Mouse (Mus musculus): ENCODE data around the gene Mbtps1. TPM values are rescaled to one million over a fixed set of nuclear protein-coding genes. Genes with fewer than 3 reads are reported as not detected.
A peak's percentile ranks its signal among the peaks of the same experiment; 100 is the strongest.

The Mbtps1 gene
- total and polyA plus RNA-seq, 2 experiments from 2014 or later, result 45.5 to 68.8 TPM

GRCm38 (mm10) chr8:119496848-119497247 lies 61.7 kb downstream of the Mbtps1 start:
- no peak overlapping the region for H3K9ac ChIP-seq (replicated peaks; ENCODE audit: low read length, poor library complexity, severe bottlenecking)
- DNase-seq (ENCODE audit: low spot score) (no peak), ATAC-seq (ENCODE audit: low FRiP score) (no peak)
- H3K4me1 ChIP-seq (ENCODE audit: insufficient read depth, low read length), result peaks cover 2% of the 10 kb centered on the region; the same call in 1 of the 2 replicates
- H3K36me3 ChIP-seq (ENCODE audit: insufficient read depth, low read length), result no peaks in the 10 kb centered on the region
- H3K27ac ChIP-seq (ENCODE audit: low read depth, low read length), result no peak overlapping the region
- H3K9me3 ChIP-seq (ENCODE audit: low read length), result no peaks in the 10 kb centered on the region
- H3K27me3 ChIP-seq (ENCODE audit: insufficient read depth, low read length), result no peaks in the 10 kb centered on the region
- WGBS, result 38% methylated on average over 6 of the region's 6 CpGs
- H3K4me3 ChIP-seq (ENCODE audit: low read depth, low read length), result no peak overlapping the region
- no peak overlapping the region for H3K4me2 ChIP-seq (ENCODE audit: low read depth, low read length, poor library complexity, severe bottlenecking)
- peak; percentile 63 for TF ChIP-seq CTCF (IDR thresholded peaks at IDR 0.05)

DNA sequence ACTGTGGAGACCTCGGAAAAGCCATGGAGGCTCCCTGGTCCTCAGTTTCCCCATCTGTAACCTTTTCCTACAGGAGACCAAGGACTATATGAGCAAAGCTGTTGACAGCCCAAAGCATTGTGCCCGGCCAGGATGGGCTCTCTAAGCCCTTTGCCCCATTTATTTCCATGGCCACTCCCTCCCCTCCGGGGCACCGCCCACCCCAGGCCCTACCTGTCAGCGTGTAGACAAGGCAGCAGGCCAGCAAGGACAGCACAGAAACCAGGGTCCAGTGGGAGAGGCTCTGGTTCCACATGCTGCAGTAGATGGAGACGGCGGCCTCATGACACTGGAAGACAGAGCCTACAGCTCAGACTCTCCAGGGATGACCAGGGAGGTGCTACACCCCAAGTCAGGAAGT lies 71.4 kb downstream of the Mbtps1 start:
- Histone ChIP-seq H3K36me3 (ENCODE audit: insufficient read depth, low read length) (no peaks in the 10 kb centered on the region), H3K4me3 (ENCODE audit: low read depth, low read length) (no peak overlapping the region), H3K9ac (replicated peaks; ENCODE audit: low read length, poor library complexity, severe bottlenecking) (no peak overlapping the region), H3K27ac (ENCODE audit: low read depth, low read length) (no peak overlapping the region), H3K4me1 (ENCODE audit: insufficient read depth, low read length) (peaks cover 5% of the 10 kb centered on the region; the same call in 1 of the 2 replicates), H3K4me2 (ENCODE audit: low read depth, low read length, poor library complexity, severe bottlenecking) (no peak overlapping the region), H3K9me3 (ENCODE audit: low read length) (no peaks in the 10 kb centered on the region), H3K27me3 (ENCODE audit: insufficient read depth, low read length) (no peaks in the 10 kb centered on the region)
- ATAC-seq (ENCODE audit: low FRiP score) (no peak), DNase-seq (ENCODE audit: low spot score) (no peak)
- TF ChIP-seq CTCF (IDR thresholded peaks at IDR 0.05), result no peak
- 79% methylated on average over 7 of the region's 7 CpGs for WGBS

GRCm38 (mm10) chr8:119484145-119484896 lies 74.2 kb downstream of the Mbtps1 start:
- WGBS, result 84% methylated on average over 11 of the region's 11 CpGs
- DNase-seq (ENCODE audit: low spot score), result no peak
- H3K27me3 ChIP-seq (ENCODE audit: insufficient read depth, low read length), result no peaks in the 10 kb centered on the region
- no peak overlapping the region for H3K4me2 ChIP-seq (ENCODE audit: low read depth, low read length, poor library complexity, severe bottlenecking)
- H3K36me3 ChIP-seq (ENCODE audit: insufficient read depth, low read length), result no peaks in the 10 kb centered on the region
- H3K27ac ChIP-seq (ENCODE audit: low read depth, low read length), result no peak overlapping the region
- H3K9me3 ChIP-seq (ENCODE audit: low read length), result no peaks in the 10 kb centered on the region
- ATAC-seq (ENCODE audit: low FRiP score), result no peak
- H3K4me3 ChIP-seq (ENCODE audit: low read depth, low read length), result no peak overlapping the region
- H3K9ac ChIP-seq (replicated peaks; ENCODE audit: low read length, poor library complexity, severe bottlenecking), result no peak overlapping the region
- H3K4me1 ChIP-seq (ENCODE audit: insufficient read depth, low read length), result no peaks in the 10 kb centered on the region
- no peak for TF ChIP-seq CTCF (IDR thresholded peaks at IDR 0.05)

DNA sequence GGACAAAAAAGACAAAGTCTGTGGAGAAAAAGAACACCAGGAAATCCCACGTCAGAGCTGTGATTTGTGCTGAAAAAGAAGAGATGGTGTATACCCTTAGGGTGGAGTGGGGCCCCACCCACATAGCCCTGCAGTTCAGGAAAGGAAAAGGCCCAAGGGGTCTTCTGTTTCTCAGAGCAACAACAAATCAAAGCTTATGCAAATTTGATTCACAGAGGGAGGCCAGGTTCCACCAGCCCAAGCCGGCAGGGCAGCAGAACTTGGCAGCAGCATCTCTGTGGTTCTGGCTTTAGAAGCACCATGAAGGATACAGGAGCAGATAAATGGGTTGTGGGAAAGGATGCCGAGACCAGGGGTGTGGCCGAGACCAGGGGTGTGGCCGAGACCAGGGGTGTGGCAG lies 79.9 kb downstream of the Mbtps1 start:
- 27% methylated on average over 5 of the region's 5 CpGs for WGBS
- no peaks in the 10 kb centered on the region for H3K36me3 ChIP-seq (ENCODE audit: insufficient read depth, low read length)
- H3K9me3 ChIP-seq (ENCODE audit: low read length), result no peaks in the 10 kb centered on the region
- H3K4me3 ChIP-seq (ENCODE audit: low read depth, low read length), result no peak overlapping the region
- no peak overlapping the region for H3K4me2 ChIP-seq (ENCODE audit: low read depth, low read length, poor library complexity, severe bottlenecking)
- no peak for TF ChIP-seq CTCF (IDR thresholded peaks at IDR 0.05)
- no peak overlapping the region for H3K27ac ChIP-seq (ENCODE audit: low read depth, low read length)
- DNase-seq (ENCODE audit: low spot score) (no peak), ATAC-seq (ENCODE audit: low FRiP score) (no peak)
- H3K4me1 ChIP-seq (ENCODE audit: insufficient read depth, low read length), result no peaks in the 10 kb centered on the region
- no peaks in the 10 kb centered on the region for H3K27me3 ChIP-seq (ENCODE audit: insufficient read depth, low read length)
- no peak overlapping the region for H3K9ac ChIP-seq (replicated peaks; ENCODE audit: low read length, poor library complexity, severe bottlenecking)

DNA sequence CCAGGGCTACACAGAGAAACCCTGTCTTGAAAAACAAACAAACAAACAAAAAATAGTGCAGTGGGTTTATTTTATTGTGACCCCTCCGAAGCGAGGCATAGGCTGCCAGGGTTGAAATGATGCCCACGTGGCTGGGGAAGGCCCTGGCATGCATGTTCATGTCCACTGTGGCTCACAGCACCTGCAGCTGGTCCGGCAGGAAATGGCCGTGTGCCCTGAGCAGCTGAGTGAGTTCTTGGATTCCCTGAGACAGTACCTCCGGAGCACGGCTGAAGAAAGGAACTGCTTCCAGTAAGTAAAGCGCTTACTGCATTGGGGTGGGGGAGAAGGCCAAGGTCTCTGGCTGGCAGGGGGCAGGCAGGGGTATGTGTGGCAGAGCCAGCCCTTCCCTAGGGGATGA lies 90.4 kb downstream of the Mbtps1 start:
- TF ChIP-seq CTCF (IDR thresholded peaks at IDR 0.05), result no peak
- Histone ChIP-seq H3K4me3 (ENCODE audit: low read depth, low read length) (no peak overlapping the region), H3K9ac (replicated peaks; ENCODE audit: low read length, poor library complexity, severe bottlenecking) (0 out of 2 replicates have a peak overlapping the region, but pooled peaks have one; percentile 2), H3K4me1 (ENCODE audit: insufficient read depth, low read length) (peaks cover 18% of the 10 kb centered on the region; the same call in 1 of the 2 replicates), H3K9me3 (ENCODE audit: low read length) (no peaks in the 10 kb centered on the region), H3K27me3 (ENCODE audit: insufficient read depth, low read length) (no peaks in the 10 kb centered on the region), H3K27ac (ENCODE audit: low read depth, low read length) (no peak overlapping the region), H3K4me2 (ENCODE audit: low read depth, low read length, poor library complexity, severe bottlenecking) (no peak overlapping the region), H3K36me3 (ENCODE audit: insufficient read depth, low read length) (peaks cover 9% of the 10 kb centered on the region; the same call in 1 of the 2 replicates)
- 89% methylated on average over 8 of the region's 8 CpGs for WGBS
- ATAC-seq (ENCODE audit: low FRiP score) (no peak), DNase-seq (ENCODE audit: low spot score) (no peak)

DNA sequence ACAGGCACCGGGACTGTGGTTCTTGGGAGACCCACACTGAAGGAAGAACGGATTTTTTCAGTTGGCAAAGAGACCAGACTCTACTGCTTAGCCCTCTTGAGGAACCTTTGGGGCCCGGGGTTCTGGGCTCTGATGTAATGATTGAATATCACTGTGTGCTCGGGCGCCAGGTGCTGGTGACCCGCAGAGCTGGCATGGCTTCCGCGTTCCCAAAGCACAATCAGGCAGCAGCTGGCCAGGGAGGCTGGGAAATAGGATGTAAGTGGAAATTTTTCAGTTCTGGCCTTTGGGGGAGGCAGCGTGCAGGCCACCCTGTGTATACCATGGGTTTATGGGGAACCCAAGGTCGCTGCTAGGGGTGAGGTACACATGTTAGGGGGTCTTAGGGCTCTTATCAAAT lies 91.7 kb downstream of the Mbtps1 start:
- peak overlapping the region; percentile 65; the same call in 1 of the 2 replicates for H3K27ac ChIP-seq (ENCODE audit: low read depth, low read length)
- TF ChIP-seq CTCF (IDR thresholded peaks at IDR 0.05), result no peak
- H3K9ac ChIP-seq (replicated peaks; ENCODE audit: low read length, poor library complexity, severe bottlenecking), result no peak overlapping the region
- H3K36me3 ChIP-seq (ENCODE audit: insufficient read depth, low read length), result peaks cover 3% of the 10 kb centered on the region; the same call in 1 of the 2 replicates
- H3K4me3 ChIP-seq (ENCODE audit: low read depth, low read length), result no peak overlapping the region
- no peak overlapping the region for H3K4me2 ChIP-seq (ENCODE audit: low read depth, low read length, poor library complexity, severe bottlenecking)
- 63% methylated on average over 10 of the region's 10 CpGs for WGBS
- no peaks in the 10 kb centered on the region for H3K9me3 ChIP-seq (ENCODE audit: low read length)
- no peak for ATAC-seq (ENCODE audit: low FRiP score)
- peaks cover 18% of the 10 kb centered on the region; the same call in 1 of the 2 replicates for H3K4me1 ChIP-seq (ENCODE audit: insufficient read depth, low read length)
- DNase-seq (ENCODE audit: low spot score), result peak; percentile 29
- no peaks in the 10 kb centered on the region for H3K27me3 ChIP-seq (ENCODE audit: insufficient read depth, low read length)

All from midbrain, postnatal 0 days (tissue).